Mouse (Mus musculus): Measurements from ENCODE around the gene Ciao1. TPM values are rescaled to one million over a fixed set of nuclear protein-coding genes. Genes with fewer than 3 reads are reported as not detected.
"Not testable (repeated sequence)": the region's sequence is repeated elsewhere in the genome, so short reads cannot be mapped to it uniquely, and the experiment has no call there.

Ciao1 gene
- total RNA-seq (2021): 10 to 100 TPM; 85.9 to 93.7 TPM
- long read RNA-seq, experiment 1, transcript Ciao1-201 (7 exons, 3,075 nt): major isoform, 60 of 65 reads
- long read RNA-seq, experiment 1, partial matches to known transcripts: 0 of 65 reads
- long read RNA-seq, experiment 1, other reads (novel, unspliced or antisense): 3 of 65 reads
- long read RNA-seq, experiment 2, transcript Ciao1-201 (7 exons, 3,075 nt): major isoform, 21 of 25 reads
- long read RNA-seq, experiment 2, partial matches to known transcripts: 2 of 25 reads
- long read RNA-seq, experiment 2, other reads (novel, unspliced or antisense): 1 of 25 reads

DNA sequence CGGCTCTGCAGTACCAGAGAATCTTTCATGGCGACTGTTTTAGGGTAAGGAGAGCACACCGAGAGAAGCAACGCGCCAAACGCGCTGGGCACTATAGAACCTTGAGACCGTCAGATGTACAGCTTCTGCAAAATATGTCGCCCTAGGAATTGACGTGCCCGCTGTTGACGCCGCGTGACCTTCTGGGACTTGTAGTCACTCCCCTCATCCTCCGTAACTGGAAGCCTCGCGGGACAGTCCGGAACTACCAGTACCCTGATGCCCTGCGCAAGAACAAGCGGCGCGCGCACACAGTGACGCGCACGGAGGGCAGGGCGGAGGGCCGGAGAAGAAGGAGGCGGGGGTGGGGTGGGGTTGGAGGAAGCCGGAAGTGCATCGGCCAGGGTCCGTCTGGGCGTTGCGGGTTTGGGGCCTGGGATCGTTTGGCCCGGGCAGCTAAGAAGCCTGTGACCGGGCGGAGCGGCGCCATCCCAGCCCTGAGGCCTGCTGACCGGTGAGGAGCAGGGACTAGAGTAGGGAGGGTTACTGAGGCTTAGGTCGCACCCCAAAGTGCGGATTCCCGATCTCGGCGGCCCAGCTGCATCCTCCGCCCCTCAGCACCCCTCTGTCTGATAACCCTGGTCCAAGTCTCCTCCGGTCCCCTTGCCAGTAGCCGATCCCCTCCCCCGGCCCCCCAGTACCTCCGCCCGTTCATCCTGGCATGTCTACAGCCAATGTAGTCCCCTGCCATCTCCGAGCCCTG lies at the start of gene Ciao1, which contains the start of gene Tmem127:
Gene Ciao1 (minus strand): TSS at position 225 of the 742 bp plus-strand sequence.
Gene Tmem127 (plus strand): TSS at position 317 of the 742 bp plus-strand sequence.
- peak; percentile 98 for DNase-seq

DNA sequence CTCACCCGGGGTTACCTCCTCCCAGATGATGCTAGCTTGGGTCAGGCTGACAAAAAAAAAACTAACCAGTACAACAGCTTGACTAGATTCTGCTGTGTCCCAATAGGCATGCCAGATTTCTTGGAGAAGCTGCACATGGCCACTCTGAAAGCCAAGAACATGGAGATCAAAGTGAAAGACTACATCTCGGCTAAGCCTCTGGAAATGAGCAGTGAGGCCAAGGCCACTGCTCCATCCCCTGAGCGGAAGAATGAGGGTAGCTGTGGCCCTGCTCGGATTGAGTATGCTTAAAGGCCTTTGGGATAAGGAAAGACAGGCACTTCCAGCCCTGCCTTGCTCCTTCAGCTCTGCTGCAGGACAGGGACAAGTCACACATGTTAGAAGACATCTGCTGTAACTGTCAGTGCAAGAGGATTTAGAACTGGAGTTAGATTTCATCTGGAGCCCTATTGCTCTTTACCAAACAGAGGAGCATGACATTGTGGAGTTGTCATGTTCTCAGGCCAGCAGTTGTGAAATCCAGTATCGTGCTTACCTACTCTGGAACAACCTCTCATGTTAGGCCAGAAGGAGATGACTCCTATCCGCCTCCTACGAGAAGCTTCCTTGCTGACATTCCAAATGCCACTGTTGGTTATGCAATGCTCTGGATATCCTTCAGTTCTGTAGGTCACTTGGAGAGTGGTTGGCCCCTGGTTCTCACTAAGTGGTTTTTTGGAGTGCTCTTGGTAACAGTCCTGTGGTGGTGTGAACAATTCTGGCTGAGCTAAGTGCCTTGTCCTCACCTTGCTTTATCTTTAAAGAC lies 49.6 kb upstream of the Ciao1 start:
- no peak for DNase-seq

DNA sequence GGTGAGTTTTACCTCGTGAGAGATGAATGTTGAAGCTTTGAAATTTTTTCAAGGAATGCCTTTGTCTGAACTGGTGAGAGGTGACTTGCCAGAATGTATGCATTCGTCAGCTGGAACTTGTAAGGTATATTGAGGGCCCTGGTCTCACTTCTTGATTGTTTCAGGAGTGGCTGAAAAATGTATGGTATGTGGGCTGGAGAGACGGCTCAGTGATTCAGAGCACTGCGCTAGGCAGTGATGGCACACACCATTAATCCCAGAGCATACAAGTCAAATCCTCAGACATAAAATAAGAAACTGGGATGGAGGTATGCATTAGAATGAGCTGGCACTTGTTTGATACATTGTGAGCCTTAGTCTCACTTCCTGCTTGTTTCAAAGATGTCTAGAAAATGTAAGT lies 44.6 kb upstream of the Ciao1 start:
- DNase-seq: no peak

DNA sequence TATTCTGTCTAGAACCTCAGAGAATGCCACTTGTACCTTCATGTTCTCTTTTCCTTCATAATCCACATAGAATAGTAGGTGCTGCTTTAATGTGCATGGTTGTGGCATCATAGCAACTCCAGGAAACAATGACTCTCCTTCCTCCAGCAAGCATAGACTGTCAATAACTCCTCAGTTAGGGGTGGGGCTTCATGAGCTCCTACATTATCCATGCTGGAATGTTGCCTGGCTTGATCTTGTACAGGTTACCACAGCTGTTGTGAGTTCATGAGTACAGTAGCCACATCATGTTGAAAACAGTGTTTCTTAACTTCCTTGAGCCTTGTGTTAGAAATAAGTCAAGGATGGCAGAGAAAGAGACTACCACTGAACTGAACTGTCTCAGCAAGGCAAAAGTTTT lies 30.5 kb upstream of the Ciao1 start:
- DNase-seq: no peak

DNA sequence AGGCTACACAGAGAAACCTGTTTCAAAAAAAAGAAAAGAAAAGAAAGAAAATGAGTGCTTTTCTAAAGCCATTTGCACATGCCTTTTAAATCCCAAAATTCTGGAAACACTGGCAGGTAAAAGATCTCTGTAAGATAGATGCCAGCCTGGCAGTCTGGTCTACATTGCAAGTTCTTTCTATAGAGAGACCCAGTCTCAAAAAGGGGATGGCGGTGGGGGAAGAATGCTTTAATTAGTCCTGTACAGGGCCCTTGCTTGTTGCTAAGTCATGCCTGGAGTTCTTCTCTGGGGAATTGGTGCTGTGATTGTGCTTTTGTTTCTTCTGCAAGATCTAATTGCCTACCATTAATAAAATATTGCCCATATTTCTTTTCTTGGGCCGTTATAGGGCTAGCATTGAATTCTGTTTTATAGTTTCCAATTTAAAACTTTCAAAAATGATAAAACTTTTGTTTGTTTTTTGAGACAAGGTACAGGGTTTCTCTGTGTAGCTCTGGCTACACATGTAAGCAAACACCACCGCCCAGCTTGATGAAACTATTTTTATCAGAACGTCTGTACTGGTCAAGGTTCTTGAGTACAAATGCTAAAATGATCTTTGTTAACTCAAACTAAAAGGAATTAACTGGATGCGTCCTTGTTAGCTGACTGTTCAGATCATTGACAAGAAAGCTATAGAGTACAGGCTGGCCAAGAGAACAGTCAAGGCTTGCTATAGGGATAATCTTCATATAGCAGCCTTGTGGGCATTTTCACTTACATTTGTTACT lies 28.1 kb upstream of the Ciao1 start:
- DNase-seq: no peak

DNA sequence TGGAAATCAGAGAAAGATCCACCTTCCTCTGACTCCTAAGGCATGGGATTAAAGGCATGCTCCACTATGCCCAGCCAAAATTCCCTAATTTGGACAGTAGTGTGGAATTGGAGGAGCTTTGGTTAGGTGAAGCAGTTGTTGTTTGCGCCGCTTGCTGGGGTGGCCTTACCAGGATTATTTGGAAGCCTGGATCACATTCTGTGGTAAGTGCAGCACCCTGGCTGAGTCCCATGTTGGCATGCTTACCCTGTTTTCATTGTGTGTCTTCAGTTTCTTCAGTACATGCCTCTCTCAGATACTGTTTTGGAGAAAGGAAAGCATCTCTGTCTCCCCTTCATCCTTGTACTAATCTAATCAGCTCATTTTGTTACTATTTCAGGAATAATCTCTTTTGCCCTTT lies 27.0 kb upstream of the Ciao1 start:
- no peak for DNase-seq

DNA sequence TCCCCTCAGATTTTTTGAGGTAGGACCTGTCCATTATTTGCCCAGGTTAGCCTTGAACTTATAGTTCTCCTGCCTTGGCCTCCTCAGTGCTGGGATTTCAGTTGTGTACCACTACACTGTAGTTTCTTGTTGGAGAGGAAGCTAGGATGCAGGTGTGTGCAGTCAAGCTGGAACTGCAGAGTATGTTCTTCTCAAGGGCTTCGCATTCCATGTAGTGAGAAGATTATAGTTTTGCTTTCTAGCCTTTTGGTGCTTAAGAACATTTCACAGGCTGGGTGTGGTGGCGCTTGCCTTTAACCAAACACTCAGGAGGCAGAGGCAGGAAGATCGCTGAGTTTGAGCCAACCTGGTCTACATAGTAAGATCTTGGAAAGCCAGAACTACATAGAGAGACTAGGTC lies 25.2 kb upstream of the Ciao1 start:
- no peak for DNase-seq

DNA sequence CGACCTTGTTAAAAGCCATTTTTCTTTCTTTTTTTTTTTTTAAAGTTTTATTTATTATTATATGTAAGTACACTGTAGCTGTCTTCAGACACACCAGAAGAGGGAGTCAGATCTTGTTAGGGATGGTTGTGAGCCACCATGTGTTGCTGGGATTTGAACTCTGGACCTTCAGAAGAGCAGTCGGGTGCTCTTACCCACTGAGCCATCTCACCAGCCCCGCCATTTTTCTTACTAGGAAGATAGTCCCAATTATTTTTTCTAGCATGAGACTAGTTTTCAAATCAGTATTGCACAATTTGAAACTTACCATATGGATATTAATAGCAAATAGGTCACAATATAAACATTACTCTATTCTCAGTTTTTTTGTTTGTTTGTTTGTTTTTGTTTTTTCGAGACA lies 24.4 kb upstream of the Ciao1 start:
- not testable (repeated sequence) for DNase-seq

DNA sequence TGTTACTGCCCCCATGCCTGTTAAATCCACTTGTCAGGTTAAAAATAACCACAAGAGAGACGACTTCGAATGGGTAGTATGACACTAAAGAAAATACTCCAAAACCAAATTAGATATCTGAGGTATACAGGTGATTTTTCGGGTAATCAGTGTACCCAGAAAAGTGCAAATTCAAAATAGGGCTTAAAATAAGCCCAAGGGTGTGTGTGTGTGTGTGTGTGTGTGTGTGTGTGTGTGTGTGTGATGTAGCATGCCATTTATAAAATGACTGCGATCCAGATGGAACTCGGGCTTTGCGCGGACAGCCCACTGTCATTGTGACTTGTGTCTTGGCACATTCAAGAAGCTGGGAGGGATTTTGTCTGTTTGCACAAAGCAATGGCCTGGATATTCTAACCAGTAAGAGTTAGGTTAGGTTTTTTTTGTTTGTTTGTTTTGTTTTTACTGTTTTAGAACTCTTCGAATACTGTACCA lies 23.5 kb upstream of the Ciao1 start:
- peak; percentile 60 for DNase-seq

DNA sequence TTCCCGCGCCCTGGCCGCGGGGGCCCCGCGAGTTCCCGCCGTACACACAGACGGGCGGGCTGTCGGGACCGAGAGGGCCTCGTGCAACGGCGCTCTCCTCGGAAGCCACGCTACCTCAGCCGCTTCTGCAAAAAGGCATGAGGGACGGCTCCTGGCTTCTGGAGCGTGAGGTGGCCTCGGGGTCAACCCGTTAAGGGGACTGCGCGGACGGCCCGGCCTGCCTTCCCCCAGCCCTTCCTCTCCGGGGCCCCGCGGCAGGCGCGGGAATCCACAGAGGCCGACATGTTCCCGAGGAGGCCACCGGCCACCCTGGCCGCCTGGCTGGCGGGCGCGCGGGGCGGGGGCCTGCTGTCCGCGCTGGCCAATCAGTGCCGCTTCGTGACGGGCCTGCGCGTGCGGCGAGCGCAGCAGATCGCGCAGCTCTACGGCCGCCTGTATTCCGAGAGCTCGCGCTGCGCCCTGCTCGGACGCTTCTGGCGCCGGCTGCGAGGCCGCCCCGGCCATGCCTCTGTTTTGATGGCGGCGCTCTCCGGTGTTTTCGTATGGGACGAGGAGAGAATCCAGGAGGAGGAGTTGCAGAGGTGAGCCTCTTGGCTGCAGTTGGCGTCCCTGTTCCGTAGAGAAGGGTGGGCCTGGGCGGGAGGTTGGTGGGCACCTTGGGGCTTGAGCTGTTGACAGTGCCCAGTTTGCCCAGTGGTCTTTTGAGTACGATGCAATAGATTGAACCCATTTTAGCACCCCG lies 22.9 kb upstream of the Ciao1 start:
- DNase-seq: peak; percentile 94

DNA sequence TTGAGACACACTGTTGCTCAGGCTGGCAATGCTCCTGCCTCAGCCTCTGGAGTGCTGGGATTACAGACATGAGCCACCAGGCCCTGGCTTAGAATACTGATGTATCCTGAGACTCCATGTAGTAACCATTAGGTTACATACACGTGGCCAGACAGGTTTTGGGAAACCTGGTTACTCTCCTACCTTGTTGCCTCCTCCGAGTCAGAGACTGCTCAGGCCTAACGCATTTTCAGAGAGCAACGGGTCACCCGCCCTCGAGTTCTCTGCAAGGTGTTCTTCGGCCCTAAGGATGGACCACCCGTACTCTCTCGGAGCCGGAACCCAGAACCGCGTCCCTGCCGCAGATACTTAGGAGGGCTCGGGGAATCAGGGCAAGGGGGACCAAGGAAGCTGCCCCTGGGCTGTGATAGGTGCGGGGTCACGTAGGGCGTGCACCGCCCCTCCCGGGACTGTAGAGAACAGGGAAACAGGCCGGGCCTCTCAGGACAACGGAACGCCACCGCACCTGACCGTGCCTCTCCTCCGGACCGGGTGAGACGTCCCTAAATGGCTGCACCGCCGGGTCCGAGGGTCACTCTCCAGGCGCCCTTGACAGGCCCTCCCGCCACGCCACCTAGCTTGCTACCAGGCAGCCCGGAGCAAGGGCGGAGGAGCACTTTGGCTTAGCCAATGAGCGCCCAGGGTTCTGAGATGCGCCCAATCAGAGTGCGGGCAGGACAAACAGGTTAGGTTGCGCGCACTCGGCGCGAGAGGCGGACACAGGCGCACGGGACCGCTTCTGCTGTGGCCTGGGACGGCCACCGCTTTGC lies 22.1 kb upstream of the Ciao1 start, which contains the start of gene Stard7:
Gene Stard7 (plus strand): TSS at position 728 of the 809 bp plus-strand sequence.
- peak; percentile 98 for DNase-seq

DNA sequence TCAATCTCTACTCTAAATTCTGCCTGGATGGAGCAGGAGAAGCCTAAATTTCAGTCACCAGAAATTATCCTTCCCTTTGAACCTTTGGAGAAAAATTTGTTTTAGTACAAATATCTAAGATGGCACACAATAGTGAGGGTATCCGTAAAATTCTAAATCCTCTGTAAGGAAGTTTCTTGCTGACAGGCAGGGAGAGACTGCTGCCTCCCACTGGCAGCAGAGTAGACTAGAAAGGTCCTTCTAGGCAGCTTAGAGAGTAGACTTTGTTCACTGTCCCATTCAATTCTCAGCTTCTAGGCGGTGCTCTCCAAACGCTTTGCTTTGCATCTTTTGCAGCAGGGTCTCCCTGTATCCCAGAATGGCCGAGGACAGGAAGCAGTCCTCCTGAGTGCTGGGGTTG lies 20.2 kb upstream of the Ciao1 start:
- no peak for DNase-seq

DNA sequence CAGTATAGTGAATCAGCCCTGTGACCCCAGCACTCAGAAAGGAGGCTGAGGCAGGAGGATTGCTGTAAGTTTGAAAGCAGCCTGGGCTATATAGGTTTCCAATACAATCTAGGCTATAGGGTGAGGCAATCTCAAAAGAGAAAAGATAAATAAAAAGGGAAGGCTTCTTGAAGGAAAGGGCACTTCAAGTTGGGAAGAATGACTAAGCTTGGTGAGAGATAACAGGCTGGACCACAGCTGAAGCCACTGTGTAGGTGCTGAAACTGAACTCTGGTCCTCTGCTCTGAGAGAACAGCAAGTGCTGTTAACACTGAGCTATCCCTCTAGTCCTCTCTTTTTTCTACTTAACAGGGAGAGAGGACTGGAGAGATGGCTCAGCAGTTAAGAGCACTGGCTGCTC lies 14.9 kb upstream of the Ciao1 start:
- no peak for DNase-seq

DNA sequence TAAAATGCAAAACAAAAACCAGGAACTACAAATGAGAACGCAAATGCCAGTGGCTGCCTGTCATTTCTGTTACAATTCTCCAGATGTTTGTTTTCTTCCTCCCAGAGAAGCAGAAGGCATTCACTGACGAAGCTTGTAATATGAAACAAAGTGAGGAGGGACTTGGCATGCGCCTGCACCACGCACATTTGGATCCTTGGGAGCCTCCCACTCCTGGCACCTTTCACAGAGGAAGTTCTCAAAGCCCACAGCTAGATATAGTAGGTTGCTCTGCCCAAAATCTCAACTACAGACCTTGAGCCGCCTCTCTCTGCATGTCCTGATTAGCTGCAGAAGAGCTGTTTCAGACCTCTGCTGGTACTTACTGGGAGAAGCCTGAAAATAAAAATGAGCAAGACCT lies 11.7 kb upstream of the Ciao1 start:
- DNase-seq: no peak

DNA sequence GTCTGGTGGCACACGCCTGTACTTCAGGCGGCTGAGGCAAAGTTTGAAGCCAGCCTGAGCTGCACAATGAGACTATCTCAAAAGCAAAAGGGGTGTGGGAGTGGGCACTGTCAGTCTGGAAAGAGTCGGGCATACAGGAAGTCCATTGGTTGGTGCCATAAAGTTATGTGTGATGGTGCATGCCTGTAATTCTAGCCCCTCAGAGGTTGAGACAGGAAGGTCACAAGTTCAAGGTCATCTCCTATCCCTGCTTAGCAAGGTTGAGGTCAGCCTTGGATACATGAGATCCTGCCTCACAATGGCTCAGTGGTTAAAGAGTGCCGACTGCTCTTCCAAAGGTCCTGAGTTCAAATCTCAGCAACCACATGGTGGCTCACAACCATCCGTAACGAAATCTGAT lies 7.7 kb upstream of the Ciao1 start:
- no peak for DNase-seq

DNA sequence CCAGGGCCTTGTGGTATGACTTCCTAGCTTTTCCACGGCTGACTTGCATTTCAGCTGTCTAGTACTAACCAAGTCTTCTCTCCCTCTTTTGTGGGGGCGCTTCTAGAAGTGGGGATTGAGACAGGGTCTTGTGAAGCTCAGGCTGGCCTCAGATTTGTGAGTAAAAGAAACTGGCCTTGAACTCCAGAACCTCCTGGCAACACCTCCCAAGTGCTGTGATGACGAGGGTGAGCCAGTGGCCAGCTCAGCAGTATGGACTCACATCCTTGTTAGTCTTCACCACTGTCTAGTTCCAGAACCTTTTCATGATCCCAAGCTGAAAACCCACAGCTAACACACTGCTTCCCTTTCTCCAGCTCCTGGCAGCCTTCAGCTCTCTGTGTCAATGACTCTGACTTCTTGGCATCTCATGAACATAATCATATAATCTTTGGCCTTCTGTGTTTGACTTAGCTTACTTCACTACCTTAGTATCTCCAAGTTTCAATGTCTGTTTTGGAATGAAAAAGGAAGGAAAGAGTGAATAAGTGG lies 7.1 kb upstream of the Ciao1 start:
- DNase-seq: no peak

DNA sequence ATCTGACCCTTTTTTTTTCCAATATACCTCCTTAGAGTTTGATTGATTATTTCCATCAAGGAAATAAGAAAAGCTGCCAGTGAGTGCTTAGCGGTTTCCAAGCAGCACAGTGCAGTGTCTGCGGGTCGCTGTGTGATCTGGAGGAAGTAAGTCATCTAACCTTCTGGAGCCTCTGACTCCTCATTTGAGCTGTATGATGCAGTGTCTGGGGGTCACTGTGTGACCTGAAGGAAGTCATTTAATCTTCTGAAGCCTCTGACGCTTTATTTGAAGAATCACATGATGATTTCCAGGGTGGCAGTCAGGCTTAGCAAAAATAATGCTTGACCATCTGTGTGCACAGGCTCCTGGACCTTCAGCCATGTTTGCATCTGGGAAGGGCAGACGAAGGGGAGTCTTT lies 5.2 kb upstream of the Ciao1 start:
- DNase-seq: no peak

DNA sequence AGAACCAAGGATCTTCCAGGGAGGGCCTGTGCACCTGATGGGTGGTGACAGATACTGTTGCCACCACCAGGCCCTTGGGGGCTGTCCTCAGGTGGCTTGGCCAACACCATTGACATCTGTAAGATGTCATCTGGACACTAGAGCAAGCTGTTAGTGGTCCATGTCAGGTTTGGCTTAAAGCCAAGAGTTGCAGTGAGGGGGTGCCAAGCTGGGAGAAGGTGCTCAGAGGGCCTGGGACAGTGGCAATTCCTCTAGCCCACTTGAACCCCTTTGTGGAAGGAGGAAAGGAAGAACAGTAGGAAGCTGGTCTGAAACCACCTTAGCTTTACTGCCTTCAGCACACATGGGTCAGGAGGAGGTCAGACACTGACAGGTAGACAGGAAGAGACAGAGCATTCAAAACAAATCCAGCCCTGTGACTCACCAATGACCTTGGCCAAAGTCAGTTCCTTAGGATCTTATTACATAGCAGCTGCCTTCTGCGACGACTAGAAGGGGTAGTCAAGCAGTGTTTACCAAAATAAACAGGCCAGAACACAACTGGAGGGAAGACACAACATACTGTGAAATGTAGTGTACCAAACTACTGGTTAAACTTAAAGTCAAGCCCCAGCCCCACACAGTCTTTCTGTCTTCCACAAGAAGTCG lies 4.4 kb upstream of the Ciao1 start:
- peak; percentile 46 for DNase-seq

DNA sequence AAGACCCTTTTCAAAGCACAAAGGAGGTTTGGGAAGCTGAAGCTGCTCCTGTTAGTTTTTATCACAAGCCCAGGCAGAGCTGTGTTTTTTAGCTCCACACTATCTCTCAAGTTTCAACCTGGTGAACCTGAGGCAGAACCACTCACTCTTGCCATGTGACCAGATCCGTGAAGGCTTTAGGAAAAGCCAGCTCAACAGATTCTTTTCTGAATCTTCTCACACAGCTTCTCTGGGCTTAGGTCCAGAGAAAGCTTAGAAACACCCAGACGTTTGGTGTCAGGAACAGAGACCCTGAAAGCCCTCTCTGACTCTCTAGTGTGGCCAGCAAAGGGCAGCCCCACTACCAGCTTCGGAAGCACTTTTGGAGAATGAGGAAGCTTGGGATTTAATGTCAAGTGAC lies 3.8 kb upstream of the Ciao1 start:
- DNase-seq: no peak
